Mouse (Mus musculus): ENCODE measurements at regions not wholly inside any gene's neighbourhood (a gene's known extent, or its start where the extent isn't known, plus 50 kb on each side); places are given as distances from the start of the nearest gene placed in this dataset.

DNA sequence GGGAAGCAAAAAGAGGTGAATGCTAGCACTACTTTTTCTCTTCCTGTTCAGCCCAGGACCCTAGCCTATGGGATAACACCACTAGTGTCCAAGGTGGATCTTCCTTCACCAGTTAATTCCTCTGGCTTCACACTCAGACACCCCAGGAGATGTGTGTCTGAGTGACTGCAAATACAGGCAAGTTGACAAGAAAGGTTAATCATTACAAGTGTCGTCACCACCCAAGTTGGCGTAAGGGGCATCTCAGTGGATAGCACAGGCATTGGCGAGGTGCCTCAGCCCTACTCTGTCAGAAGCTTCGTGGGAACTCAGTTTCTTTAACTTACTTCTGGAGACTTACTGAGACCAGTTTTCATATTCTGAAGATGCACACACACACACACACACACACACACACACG lies 247.1 kb upstream of the Ppp2r3a start:
- H3K27ac ChIP-seq = no peak overlapping the region
- H3K4me3 ChIP-seq = no peak overlapping the region
- no peak for DNase-seq (ENCODE audit: low spot score in 2 of 2)
- TF ChIP-seq CTCF (conservative IDR thresholded peaks at IDR 0.05) = no peak

DNA sequence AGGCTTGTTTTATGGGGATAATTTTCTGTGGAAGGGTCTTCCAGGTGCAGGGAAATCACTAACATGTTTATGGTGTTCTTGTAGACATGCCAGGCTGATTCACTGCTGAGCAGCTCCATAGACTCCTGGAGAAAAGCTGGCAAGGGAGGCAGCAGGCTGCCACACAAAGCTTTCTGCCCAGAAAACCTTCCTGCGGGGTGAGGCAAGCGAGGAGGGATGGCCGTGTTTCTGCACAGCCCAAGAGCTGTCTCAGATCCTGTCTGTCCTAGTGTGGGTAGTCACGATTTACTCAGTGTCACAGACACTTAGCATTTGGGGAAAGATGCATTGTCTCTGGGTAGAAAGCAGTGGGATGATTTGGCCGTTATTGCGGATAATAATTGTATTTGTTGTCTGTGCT lies 244.2 kb upstream of the Ppp2r3a start:
- peak overlapping the region; percentile 22; the same call in 1 of the 2 replicates for H3K4me3 ChIP-seq
- TF ChIP-seq CTCF (conservative IDR thresholded peaks at IDR 0.05) = no peak
- H3K27ac ChIP-seq = peak overlapping the region; percentile 40; the same call in 1 of the 2 replicates
- peak; percentile 15 to 41 for DNase-seq (ENCODE audit: low spot score in 2 of 2)

DNA sequence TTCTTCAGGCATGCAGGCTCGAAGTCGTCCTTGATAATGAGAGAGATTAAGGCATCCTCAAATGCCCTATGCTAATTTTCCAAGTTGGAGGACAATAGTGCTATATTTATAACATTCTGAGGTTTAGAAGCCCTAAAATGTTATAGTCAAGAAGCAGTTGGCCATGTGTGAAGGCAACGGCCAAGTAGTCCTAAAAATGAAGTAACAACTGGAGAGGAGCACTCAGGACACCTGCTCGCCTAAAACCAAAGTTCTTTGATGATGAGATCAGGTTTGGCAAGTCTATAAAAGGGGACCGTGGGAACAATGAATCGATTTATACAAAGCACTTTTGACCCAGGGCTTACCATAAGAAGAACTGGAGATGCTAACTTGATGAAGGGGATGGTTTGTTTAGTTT lies 237.4 kb upstream of the Ppp2r3a start:
- Histone ChIP-seq H3K27ac (no peak overlapping the region), H3K4me3 (no peak overlapping the region)
- DNase-seq (ENCODE audit: low spot score in 2 of 2) = no peak
- TF ChIP-seq CTCF (conservative IDR thresholded peaks at IDR 0.05) = no peak

DNA sequence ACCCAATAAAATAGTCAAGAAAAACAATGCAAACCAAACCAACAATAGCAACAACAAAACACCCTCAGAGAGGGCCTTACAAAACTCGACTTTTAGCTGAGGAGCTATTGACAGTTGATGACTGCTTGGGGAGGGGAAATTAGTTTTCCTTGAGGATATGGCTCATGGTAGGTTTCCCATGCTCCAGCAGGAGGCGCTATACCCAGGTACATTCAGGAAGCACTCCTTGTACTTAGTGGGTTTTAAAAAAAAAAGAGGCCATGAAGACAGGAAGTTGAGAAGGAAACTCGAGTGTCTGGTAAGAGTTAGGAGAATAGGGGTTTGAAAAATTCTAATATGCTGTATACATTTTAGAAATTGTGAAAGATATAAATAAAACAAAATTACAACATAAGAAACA lies 224.6 kb upstream of the Ppp2r3a start:
- no peak overlapping the region for H3K27ac ChIP-seq
- no peak for DNase-seq (ENCODE audit: low spot score in 2 of 2)
- no peak overlapping the region for H3K4me3 ChIP-seq
- peak; percentile 55 for TF ChIP-seq CTCF (conservative IDR thresholded peaks at IDR 0.05)

DNA sequence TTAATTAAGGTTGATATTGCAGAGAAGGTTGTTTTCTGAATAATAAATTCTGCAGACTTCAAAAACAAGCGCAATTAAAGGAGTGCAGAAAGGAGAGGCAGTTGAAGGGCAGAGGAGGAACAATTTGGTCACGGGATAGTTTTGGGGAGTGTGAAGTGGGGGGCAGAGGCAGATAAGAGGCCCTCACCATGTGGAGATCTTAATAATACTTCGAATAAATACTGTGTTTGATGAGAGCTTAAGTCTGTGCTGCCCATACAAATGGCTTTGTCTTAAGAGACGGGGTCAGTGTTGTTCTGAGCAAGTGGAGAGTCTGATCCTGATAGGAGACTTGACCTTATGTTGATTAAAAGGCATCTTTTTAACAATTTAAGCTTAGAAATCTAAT lies 221.5 kb upstream of the Ppp2r3a start:
- TF ChIP-seq CTCF (conservative IDR thresholded peaks at IDR 0.05) = no peak
- DNase-seq (ENCODE audit: low spot score in 2 of 2) = no peak
- no peak overlapping the region for H3K4me3 ChIP-seq
- no peak overlapping the region for H3K27ac ChIP-seq

DNA sequence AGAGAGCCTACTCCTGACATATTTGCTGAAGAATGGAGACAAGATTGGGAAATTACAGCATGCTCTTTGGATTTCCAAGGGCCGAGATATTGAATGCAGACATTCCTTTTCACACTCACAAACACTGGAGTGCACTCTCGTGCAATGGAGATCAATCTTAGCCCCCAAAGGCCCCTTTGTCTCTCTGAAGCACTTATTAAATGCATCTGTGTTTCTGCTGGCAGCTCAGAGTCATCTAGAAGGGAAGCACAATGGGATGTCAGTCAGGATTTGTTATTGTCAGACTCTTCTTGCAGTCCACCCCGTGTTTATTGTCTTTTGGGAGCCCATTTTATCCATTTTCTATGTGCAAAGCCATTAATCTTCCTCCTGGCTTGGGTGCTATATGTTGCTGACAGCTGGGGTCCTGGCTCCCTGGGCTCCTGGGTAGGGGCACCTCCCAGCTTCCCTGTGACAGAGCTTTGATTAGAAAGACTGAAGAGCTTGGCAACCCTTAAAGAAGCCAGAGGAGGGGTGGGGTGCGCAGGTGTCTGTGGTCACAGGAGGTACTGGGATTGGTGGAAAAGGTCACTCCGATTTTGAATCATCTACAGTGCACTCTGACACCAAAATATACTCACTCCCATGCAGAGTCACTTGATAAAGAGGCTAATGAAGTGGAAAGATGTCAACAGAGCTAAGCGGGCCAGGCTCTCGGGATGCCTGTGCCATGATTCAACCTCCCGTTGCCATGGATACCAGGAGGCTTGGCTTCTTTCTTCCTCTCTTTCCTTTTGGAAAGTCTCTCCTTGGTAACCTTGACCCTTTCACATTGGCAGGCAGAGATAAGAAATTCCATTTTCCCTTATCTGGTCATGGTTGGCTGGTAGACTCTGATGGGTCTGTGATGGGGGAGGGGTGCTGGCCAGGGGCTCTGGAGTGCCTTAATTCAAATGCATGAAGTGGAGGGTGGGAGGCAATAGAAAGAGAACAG lies 220.8 kb upstream of the Ppp2r3a start:
- Histone ChIP-seq H3K27ac (no peak overlapping the region), H3K4me3 (no peak overlapping the region)
- TF ChIP-seq CTCF (conservative IDR thresholded peaks at IDR 0.05) = no peak
- DNase-seq (ENCODE audit: low spot score in 2 of 2) = peak; percentile 15

DNA sequence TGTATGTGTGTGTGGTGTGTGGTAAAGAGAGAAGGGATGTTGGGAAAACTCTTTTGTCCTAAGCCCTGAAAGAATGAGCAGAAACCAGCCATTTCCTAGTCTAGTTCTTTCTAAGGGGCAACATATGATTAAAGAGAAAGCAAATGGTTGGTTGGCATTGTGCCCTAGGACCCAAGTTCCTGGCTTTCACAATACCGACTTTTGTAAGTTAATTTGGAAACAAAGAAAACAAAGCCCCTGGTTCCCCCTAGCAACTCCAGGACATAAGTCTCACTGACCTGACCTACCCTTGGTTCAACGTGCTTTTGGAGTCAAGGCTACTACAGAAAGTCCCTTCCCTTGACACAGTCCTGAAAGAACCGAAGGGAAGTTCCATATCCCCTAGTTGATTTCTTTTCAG lies 220.1 kb upstream of the Ppp2r3a start:
- no peak for TF ChIP-seq CTCF (conservative IDR thresholded peaks at IDR 0.05)
- no peak for DNase-seq (ENCODE audit: low spot score in 2 of 2)
- no peak overlapping the region for H3K4me3 ChIP-seq
- H3K27ac ChIP-seq = no peak overlapping the region

DNA sequence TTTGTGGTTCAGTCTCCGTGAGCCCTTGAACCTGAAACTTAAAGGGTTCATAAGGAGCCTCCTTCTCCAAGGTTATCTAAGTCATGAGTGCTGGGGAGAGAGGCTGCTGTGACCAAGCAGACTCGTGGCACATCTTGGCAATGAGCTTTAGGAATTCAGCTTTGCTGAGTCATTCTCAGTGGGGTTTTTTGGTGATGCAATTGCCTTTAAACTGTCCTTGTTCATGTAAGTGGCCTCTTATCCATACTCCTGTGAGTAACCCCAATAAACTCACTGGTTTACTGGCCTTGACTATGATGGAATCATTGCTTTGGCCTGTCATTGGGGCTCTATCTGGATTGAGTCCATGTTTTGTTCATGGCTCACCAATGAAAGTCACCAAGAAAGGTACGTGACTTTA lies 218.2 kb upstream of the Ppp2r3a start:
- no peak for TF ChIP-seq CTCF (conservative IDR thresholded peaks at IDR 0.05)
- no peak for DNase-seq (ENCODE audit: low spot score in 2 of 2)
- Histone ChIP-seq H3K4me3 (no peak overlapping the region), H3K27ac (no peak overlapping the region)

DNA sequence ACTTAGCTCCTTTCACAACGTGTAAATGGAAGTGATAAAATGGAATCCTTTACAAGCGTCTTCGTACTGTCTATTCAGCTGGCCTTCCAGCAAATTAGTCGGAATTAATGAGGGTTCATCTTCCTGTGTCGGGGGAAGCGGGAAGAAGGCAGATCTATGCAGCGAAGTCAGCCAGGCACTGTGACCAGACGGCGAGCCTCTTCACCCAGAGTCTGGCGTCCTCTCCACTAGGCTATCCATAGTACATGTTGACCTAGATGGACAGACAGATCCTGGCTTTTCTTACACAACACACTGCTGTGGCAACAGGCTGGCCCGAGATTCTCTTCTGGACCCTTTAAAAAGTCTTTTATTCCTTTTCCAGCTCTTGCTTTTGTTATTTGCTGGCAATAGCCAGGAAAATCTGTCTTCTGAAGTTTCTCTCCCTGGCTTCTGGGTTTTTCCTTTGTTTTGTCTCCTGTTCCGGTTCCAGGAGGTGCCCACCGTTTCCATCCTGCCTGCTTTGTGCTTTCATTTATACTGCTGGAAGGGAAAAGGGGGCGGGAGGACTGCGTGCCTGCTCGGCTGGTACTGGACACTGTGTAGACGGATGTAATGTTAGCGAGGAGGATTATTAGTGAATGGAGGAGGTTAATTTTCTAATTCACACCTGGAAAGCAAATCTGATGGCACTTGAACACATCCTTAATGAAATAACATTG lies 213.3 kb upstream of the Ppp2r3a start:
- Histone ChIP-seq H3K27ac (no peak overlapping the region), H3K4me3 (no peak overlapping the region; the same call in 1 of the 2 replicates)
- peak in 1 of 2 experiments; percentile 13 for DNase-seq (ENCODE audit: low spot score in 2 of 2)
- no peak for TF ChIP-seq CTCF (conservative IDR thresholded peaks at IDR 0.05)

DNA sequence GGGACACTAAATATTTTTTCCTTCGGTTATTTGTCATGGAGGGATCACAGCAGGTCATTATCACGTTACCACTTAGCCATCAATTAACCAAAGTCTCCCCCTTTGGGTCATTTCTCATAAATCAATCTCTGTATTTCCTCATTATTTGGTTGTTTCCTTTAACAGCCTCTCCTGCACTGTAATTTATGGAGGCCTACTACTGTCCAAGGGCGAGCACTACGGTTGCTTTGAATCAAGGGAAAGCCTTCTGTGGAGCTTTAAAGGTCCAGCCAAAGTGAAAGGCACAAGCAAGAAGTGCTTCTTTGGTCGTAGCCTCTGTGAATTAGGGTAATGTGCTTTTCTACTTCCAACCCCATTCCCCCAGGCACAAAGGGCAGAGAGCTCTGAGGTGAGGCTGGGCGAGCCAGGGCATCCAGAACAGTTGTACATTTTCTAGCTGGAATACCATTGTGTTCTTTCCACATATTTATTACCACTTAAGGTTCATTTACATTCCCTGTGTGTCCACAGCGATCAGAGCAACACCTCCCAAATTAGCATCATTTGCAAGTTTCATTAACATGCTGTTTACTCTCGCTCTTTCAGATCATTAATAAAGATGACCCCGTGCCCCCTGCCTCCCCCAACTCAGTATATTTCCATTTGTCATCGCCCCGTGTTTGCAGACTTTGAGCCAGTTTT lies 207.5 kb upstream of the Ppp2r3a start:
- no peak for TF ChIP-seq CTCF (conservative IDR thresholded peaks at IDR 0.05)
- no peak for DNase-seq (ENCODE audit: low spot score in 2 of 2)
- no peak overlapping the region for H3K27ac ChIP-seq
- no peak overlapping the region for H3K4me3 ChIP-seq

DNA sequence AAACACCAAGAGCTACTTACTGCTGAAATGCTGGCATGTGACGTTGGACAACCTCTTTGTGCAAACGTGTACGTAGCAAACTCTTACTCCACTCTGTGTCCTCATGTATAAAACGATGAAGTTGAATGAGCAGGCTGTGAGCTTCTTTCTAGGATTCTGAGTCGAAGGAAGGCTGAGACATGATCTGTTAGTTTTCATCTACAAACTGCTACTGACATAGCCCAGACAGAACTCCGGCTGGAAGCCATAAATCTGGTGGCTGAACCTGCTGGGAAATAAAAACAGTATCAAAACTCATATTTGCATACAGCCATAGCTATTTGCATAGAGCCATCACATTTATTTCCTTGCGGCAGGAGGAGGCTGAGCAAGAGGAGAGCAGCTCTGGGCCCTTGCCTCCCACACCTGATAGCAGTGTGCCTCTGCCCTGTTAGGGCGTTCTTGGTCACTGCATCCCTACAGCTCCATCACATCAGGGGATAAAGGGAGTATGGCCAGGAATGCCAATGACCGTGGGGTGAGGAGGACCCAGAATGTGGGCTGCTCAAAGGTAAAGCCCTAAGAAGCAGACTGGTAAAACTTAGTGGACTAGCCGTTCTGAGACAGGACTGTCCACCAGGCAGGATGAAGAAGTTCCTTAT lies 206.8 kb upstream of the Ppp2r3a start:
- no peak overlapping the region for H3K27ac ChIP-seq
- peak in 1 of 2 experiments; percentile 33 for DNase-seq (ENCODE audit: low spot score in 2 of 2)
- H3K4me3 ChIP-seq = no peak overlapping the region
- TF ChIP-seq CTCF (conservative IDR thresholded peaks at IDR 0.05) = no peak

DNA sequence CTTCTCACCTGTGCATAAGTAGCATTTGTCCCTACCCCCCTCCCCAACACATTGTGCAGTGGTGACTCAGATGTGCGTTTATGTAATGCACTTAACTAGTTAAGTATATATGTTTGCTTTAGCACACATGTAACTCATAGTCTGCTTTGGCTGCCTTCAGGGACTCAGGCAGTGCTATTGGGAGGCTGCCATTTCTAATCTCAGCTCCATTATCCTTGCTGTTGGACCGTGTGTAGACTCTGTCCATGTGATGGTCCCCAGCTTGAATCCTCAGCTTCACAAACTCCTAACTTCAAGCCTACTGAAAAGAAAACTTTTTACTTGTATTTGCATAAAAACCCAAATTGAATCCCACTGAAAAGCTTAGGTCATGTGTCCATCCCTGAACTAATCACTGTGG lies 194.7 kb upstream of the Ppp2r3a start:
- TF ChIP-seq CTCF (conservative IDR thresholded peaks at IDR 0.05) = no peak
- no peak for DNase-seq (ENCODE audit: low spot score in 2 of 2)
- no peak overlapping the region for H3K4me3 ChIP-seq
- peak overlapping the region; percentile 76 for H3K27ac ChIP-seq
